Mouse (Mus musculus) mouse embryonic stem cell (cell line): ENCODE results near the gene Ccdc183.

Source experiments
- in situ Hi-C, 2 experiments: fragments of 300-500 bp; cut with MboI; formaldehyde crosslinking; loops; 1 replicate in 1 of 2; 3 replicates in 1 of 2; pipeline ENCODE4 v1.14.3; 2019 to 2020; ENCODE audit warnings: low sequenced_read_pairs in 2 of 2, low pct_unique_long_range_greater_than_20kb in 1 of 2, mixed read lengths in 1 of 2; ENCODE audit not compliant: unreplicated experiment in 1 of 2

Gene Ccdc183

DNA sequence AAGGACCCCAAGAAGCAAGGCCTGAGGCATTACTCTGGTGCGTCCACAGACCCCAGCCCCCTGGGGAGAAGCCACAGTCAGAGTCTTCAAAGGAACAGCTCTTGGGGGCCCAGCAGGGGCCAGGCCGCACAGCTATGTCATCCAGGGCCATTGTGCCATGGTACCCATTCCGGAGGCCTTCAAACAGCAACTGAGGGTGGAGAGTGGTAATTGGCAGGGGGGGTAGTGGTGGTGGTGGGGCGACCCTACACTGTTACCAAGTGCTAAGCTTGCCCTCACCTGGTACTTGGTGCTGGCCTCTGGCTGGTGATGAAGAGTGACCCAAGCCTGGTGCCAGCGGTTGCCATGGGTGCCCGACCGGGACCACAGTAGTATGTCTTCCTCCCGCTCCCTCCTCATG lies 51.7 kb downstream of the Ccdc183 start:
- in situ Hi-C loops = no loop called here

DNA sequence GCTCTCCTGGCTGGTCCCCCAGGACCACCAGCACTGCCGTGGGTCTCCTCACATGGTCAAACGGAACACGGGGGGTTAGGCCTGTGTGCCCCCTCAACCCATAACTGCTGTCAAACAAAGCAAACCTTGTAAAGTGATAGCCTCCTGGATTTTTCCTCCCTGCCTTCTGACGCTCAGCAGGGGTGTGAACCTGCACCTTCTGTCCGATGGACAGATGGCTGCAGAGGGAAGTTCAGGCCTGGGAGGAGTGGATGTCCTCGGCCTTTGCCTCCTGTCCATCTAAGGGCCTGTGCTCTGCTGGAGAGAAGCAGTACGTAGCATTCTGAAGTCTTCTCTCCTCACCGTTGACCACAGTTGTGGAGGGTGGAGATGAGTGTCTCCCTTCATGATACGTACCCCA lies 55.5 kb downstream of the Ccdc183 start:
- in situ Hi-C loops = no loop called here

DNA sequence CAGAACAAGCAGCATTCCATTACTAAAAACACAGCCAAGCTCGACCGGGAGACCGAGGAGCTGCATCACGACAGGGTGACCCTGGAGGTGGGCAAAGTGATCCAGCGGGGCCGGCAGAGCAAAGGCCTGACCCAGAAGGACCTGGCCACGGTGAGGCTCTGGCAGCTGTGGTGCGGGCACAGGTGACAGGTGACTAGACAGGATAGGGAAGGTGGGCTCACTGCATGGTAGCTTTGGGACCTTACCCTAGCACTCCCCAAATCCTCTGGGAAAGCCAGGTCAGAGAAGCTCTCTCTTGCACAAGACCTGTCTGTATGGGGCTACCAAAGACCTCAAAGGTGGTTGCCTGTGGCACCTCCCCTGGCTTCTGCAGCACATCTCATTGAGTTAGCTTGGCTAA lies 56.9 kb downstream of the Ccdc183 start:
- in situ Hi-C loops = no loop called here

DNA sequence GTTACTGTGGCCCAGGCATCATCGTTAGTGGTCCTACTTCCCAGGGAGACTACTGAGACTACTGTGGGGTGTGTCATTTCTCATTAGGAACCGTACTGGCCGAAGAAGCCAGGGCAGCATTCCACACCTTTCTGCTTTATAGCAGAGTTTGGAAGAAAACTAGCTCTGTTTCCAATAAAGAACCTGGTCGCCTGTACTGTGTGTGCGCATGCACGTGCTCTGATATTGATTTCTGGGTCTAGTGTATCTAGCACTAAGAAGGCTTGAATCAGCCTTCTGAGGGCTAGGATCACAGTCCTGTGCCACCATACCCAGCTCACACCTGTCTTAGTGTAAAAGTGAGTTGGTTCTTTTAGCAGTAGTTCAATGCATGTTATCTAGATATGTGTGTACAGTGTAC lies 58.7 kb downstream of the Ccdc183 start:
- in situ Hi-C loops = no loop called here
